Mouse (Mus musculus) forebrain, embryonic 10.5 days (tissue): ENCODE measurements around the gene Gm1113. TPM values are rescaled to one million over a fixed set of nuclear protein-coding genes. Genes with fewer than 3 reads are reported as not detected.
A peak's percentile ranks its signal among the peaks of the same experiment; 100 is the strongest.

ENCODE experiments used
- DNase-seq: peaks from one replicate; pipeline ENCODE4 v3.0.0-alpha.2; 2017; ENCODE audit warnings: low spot score; ENCODE audit errors: extremely low spot score
- H3K27ac ChIP-seq: fragments of 300-500 bp; sonication (generic); 2 replicates; pipeline ENCODE4 v1.5.1; 2016; ENCODE audit warnings: mild to moderate bottlenecking
- H3K27me3 ChIP-seq: fragments of 300-500 bp; sonication (generic); 2 replicates; pipeline ENCODE4 v1.6.1; 2016; ENCODE audit warnings: mild to moderate bottlenecking; ENCODE audit not compliant: poor library complexity, severe bottlenecking
- H3K36me3 ChIP-seq: fragments of 300-500 bp; sonication (generic); replicated peaks from 2 replicates; pipeline ENCODE4 v1.6.1; 2016; ENCODE audit warnings: mild to moderate bottlenecking, moderate library complexity
- H3K4me1 ChIP-seq: fragments of 300-500 bp; sonication (generic); 2 replicates; pipeline ENCODE4 v1.6.1; 2016
- H3K4me3 ChIP-seq: fragments of 300-500 bp; sonication (generic); 2 replicates; pipeline ENCODE4 v1.5.1; 2016; ENCODE audit warnings: mild to moderate bottlenecking, moderate library complexity
- H3K9me3 ChIP-seq: fragments of 300-500 bp; sonication (generic); 2 replicates; pipeline ENCODE4 v1.6.1; 2016; ENCODE audit warnings: mild to moderate bottlenecking, moderate library complexity
- WGBS: fragments of 180-500 bp; shearing (Covaris S2); methylation state at CpG from one replicate; pipeline ENCODE4 v1.1.7; 2016; 5-methylcytosine and 5-hydroxymethylcytosine counted together
- polyA plus RNA-seq: library from polyadenylated mRNA; unstranded; fragments of >200 nt; fragmentation: Nextera tagmentation; extraction: Ambion mirVana; gene quantifications from 2 replicates; pipeline ENCODE4 v1.2.1, GENCODE M21; 2016

The Gm1113 gene
- polyA plus RNA-seq, 1 experiment from 2014 or later, result not detected

DNA sequence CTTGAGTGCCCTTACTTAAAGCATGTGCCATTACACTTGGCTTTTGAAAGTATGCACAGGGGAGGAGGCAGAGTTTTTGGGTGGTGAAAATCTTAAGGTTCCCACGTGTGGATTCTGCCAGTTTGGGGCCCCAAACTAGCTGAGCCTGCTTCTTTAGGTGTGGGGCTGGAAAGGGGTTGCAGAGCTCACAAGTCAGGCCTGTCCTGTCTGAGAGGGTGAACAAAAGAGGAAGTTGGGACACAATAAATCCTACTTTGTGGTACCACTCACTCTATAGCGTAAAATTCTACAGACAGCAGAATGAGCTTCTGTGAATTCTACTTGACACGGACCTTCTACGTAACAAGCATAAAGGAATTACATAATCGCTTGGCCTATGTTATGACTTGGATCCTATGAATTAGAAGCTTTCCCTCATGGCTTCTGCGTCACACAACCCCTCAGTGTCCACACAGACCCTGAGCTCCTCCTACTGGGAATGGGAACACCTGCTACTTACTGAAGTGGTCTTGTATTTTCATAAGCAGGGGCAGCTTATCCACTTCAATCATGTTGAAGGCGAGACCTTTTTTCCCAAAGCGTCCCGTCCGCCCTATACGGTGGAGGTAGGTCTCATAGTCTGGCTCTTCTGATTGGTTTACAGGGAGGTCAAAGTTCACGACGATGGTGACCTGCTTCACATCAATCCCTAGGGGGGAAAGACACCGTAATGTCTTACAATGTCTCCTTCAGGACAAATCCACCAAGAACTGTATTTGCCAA lies 25.2 kb upstream of the Gm1113 start:
- Histone ChIP-seq H3K4me3 (no peak overlapping the region), H3K27me3 (no peaks in the 10 kb centered on the region), H3K4me1 (peaks cover 7% of the 10 kb centered on the region), H3K36me3 (no peaks in the 10 kb centered on the region), H3K27ac (no peak overlapping the region), H3K9me3 (no peaks in the 10 kb centered on the region)
- WGBS, result 90% methylated on average over 14 of the region's 14 CpGs
- DNase-seq, result no peak

DNA sequence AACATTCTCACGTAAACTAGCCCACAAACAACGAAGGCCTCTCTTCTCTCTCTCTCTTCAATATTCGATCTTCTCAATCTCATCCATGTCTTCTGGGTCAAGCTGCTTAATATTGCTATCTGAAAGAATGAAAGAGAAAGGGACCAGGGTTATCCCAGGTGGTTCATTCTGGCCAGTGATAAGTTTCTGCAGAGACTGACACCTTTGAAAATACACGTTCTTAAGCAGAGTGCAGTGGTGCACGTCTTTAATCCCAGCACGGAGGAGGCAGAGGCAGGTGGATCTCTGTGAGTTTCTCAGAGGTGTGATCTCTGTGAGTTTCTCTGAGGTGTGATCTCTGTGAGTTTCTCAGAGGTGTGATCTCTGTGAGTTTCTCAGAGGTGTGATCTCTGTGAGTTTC lies 23.9 kb upstream of the Gm1113 start:
- DNase-seq, result no peak
- no peak overlapping the region for H3K27ac ChIP-seq
- H3K27me3 ChIP-seq, result no peaks in the 10 kb centered on the region
- no peak overlapping the region for H3K4me3 ChIP-seq
- peaks cover 17% of the 10 kb centered on the region for H3K4me1 ChIP-seq
- no peaks in the 10 kb centered on the region for H3K36me3 ChIP-seq
- H3K9me3 ChIP-seq, result no peaks in the 10 kb centered on the region
- WGBS, result 72% methylated on average over 6 of the region's 6 CpGs

DNA sequence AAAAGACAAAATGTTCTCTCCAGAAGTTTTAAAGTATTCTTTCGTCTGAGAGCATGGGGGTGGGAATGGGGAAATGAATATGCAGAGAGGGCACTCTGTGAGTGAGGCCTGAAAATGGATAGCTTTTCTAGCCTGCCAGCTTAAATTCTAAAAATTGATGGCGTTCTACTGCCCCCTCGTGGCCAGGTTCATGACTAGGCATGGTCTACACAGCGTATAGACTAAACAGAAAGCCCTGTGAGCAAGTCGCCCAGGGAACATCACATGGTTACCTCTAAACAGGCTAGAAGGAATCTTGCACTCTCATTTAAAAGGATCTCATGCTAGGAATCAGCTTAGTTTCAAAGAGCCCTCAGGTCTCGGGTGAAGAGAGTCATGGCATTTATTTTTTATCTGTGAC lies 23.4 kb upstream of the Gm1113 start:
- no peak overlapping the region for H3K27ac ChIP-seq
- DNase-seq, result peak; percentile 83
- no peaks in the 10 kb centered on the region for H3K9me3 ChIP-seq
- peaks cover 17% of the 10 kb centered on the region for H3K4me1 ChIP-seq
- no peak overlapping the region for H3K4me3 ChIP-seq
- H3K27me3 ChIP-seq, result no peaks in the 10 kb centered on the region
- H3K36me3 ChIP-seq, result no peaks in the 10 kb centered on the region
- 10% methylated on average over 6 of the region's 6 CpGs for WGBS

DNA sequence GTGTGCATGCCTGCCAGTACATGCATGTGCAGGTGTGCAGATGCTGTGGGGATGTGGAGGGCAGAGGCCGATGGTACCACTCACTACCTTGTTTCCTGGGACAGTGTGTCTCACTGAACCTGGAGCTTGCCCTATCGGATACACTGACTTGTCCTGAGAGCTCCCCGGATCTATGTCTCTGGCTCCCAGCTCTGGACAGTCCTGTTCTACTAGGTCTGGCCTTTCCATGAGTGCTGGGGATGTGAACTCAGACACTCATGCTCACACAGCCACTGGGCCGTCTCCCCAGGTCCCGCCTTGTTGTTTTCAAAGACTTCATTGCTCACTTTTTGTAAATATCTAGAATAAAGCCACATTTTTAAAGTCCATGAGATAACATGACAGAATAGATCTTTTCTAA lies 23.0 kb upstream of the Gm1113 start:
- H3K4me1 ChIP-seq, result peaks cover 17% of the 10 kb centered on the region
- DNase-seq, result no peak
- no peaks in the 10 kb centered on the region for H3K9me3 ChIP-seq
- H3K27me3 ChIP-seq, result no peaks in the 10 kb centered on the region
- no peak overlapping the region for H3K27ac ChIP-seq
- no peaks in the 10 kb centered on the region for H3K36me3 ChIP-seq
- WGBS, result 83% methylated on average over 5 of the region's 5 CpGs
- no peak overlapping the region for H3K4me3 ChIP-seq

DNA sequence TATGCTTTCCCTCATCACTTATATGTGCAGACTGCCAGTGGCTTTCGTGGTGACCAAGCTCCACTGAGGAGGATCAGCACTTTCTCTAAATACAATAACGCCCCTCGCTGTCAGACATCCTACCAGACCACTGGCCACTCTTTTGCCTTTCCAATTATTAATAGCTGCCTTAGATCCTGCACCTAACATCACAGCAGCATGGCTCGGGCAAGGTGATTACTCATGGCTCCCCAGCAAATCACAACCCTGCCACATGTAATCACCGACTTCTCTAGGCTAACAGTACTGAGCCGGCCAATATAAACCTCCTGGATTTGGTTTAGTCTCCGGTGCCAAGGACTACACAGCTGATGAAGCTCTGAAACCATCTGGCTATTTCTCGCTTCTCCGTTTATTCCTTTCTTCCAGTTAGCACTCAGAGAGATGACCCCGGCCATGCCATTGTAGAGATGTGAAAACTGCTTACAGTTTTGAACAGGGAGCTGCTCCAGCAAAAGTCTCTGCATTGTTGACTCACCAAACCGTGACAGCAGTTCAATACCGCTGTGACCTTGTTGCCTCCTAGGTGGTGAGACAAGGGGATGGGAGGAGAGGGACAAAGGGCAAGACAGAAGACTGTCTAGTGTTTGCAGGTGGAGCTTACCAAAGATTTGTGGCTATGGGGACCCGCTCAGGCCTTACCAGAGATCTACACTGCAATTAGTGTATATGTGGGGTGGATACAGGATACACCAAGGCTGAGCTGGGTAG lies 21.1 kb upstream of the Gm1113 start:
- Histone ChIP-seq H3K27ac (no peak overlapping the region), H3K4me1 (peaks cover 22% of the 10 kb centered on the region), H3K9me3 (no peaks in the 10 kb centered on the region), H3K4me3 (no peak overlapping the region), H3K36me3 (no peaks in the 10 kb centered on the region), H3K27me3 (no peaks in the 10 kb centered on the region)
- no peak for DNase-seq
- WGBS, result 89% methylated on average over 13 of the region's 13 CpGs

DNA sequence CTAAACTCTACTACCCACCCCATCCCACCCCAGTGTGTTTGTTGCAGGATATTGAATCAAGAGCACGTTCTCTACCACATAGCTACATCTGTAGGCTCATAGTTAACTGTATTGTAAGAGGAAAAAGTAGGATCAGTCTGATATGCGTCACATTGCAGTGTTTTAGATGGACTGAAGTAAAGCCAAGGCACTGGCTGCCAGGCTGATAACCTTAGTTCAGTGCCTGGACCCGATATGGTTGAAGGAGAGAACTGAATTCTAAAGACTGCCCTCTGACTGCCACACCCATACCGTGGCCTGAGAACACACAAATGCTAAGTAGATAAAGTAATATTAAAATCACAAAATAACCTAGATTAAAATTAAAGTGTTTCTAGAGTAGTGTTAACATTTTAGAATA lies 17.8 kb upstream of the Gm1113 start:
- no peaks in the 10 kb centered on the region for H3K9me3 ChIP-seq
- no peaks in the 10 kb centered on the region for H3K27me3 ChIP-seq
- 85% methylated on average over 4 of the region's 4 CpGs for WGBS
- DNase-seq, result no peak
- no peak overlapping the region for H3K4me3 ChIP-seq
- peaks cover 22% of the 10 kb centered on the region for H3K4me1 ChIP-seq
- H3K36me3 ChIP-seq, result no peaks in the 10 kb centered on the region
- no peak overlapping the region for H3K27ac ChIP-seq

DNA sequence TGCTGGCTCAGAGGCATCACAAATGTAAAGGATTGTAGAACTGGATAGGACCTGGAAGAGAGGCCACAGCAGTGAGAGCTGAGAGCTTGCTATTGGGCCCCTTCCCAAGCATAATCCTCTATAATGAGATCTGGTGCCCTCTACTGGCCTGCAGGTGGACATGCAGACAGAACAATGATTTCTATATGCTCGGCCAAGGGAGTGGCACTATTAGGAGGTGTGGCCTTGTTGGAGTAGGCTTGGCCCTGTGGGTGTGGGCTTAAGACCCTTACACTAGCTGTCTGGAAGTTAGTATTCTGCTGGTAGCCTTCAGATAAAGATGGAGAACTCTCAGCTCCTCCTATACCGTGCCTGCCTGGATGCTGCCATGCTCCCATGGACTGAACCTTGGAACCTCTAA lies 17.0 kb upstream of the Gm1113 start:
- DNase-seq, result peak; percentile 68
- 15% methylated on average over 2 of the region's 2 CpGs for WGBS
- Histone ChIP-seq H3K27ac (peak overlapping the region; percentile 40; the same call in 1 of the 2 replicates), H3K4me1 (peaks cover 28% of the 10 kb centered on the region), H3K36me3 (no peaks in the 10 kb centered on the region), H3K27me3 (no peaks in the 10 kb centered on the region), H3K9me3 (no peaks in the 10 kb centered on the region), H3K4me3 (no peak overlapping the region)

DNA sequence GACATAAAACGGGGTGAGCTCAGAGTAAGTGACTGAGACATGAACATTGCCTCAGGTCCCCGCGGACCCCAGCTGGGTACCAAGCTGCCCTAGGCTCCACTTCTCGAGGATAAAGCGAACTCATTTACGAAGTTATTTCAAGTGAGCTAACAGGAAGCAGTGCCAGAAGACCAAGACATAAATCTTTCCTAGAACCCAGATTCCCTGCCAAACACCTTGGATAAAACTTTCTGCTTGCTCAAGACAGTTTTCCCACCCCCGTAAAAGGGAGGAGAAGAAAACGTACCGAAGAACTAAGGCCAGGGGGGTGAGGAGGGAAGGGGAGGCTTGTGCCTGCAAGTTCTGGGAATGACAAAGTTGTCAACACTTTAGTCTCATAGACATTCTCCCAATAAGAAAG lies 15.2 kb upstream of the Gm1113 start:
- no peak for DNase-seq
- H3K27ac ChIP-seq, result no peak overlapping the region
- no peak overlapping the region for H3K4me3 ChIP-seq
- no peaks in the 10 kb centered on the region for H3K27me3 ChIP-seq
- 88% methylated on average over 9 of the region's 9 CpGs for WGBS
- peaks cover 29% of the 10 kb centered on the region for H3K4me1 ChIP-seq
- H3K9me3 ChIP-seq, result no peaks in the 10 kb centered on the region
- no peaks in the 10 kb centered on the region for H3K36me3 ChIP-seq

DNA sequence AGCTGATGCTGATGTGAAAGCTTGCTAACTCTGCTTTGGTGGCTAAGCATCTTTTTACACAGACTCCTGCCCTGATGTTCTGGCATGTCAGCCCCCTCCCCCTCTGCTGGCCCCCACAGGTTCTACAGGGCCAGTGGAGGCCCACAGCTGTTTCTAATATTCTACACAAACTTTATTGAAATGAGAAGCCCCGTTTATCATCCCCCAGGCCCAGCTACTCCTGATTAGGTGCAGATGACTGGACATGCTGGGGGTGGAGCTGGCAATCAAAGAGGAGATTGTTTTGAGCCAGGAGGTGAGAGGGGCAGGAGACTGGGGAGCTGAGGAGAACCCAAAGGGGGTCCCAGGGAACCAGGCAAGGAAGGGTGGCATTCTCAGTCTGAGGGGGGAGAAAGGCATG lies 11.7 kb upstream of the Gm1113 start:
- no peaks in the 10 kb centered on the region for H3K9me3 ChIP-seq
- WGBS, result 19% methylated on average over 1 of the region's 1 CpGs
- peak; percentile 47 for DNase-seq
- H3K4me3 ChIP-seq, result no peak overlapping the region
- peak overlapping the region; percentile 48; the same call in 1 of the 2 replicates for H3K27ac ChIP-seq
- H3K36me3 ChIP-seq, result no peaks in the 10 kb centered on the region
- no peaks in the 10 kb centered on the region for H3K27me3 ChIP-seq
- peaks cover 17% of the 10 kb centered on the region for H3K4me1 ChIP-seq

DNA sequence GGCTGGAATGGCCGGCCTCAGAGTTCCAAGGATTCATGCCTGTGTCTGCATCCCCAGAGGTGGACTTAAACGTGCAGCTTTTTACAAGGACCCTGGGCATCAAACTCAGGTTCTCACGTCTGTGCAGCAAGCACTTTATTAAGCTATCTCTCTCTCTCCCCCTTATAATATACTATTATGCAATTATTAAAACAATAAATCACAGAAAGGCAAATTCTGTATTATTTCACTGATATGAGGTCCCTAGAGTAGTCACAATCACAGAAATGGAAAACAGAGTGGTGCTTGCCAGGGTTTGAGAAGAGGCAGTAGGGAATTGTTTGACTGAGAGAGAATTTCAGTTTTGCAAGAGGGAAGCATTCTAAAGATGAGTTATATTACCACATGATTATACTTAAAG lies 11.1 kb upstream of the Gm1113 start:
- WGBS, result 70% methylated on average over 3 of the region's 3 CpGs

DNA sequence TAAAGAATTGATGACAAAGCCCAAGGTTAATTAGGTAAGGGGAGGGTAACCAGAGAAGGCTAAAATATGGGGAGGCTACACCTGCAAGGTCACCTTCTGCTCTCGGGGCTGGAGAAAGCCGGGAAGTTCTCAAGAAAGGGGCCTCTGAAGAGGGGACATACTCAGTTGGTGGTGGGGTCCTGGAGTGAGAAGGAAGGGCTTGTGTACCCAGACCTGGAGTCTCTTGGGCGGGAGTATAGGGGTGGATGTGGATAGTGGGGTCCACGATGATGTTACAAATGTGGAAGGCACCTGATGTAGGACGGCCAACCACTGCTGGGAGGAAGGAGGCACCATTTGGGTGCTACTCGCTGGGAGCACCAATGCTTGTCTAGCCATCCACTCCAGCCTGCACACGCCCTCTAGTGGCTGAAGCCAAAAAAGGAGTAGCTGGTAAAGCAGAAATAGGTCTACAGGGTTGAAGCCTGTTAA lies 5.9 kb upstream of the Gm1113 start:
- Histone ChIP-seq H3K4me3 (no peak overlapping the region), H3K27ac (no peak overlapping the region), H3K36me3 (no peaks in the 10 kb centered on the region), H3K9me3 (no peaks in the 10 kb centered on the region), H3K4me1 (peaks cover 33% of the 10 kb centered on the region), H3K27me3 (no peaks in the 10 kb centered on the region; the same call in 1 of the 2 replicates)
- peak; percentile 51 for DNase-seq
- 36% methylated on average over 7 of the region's 7 CpGs for WGBS

More for the DNA sequence above, 11.1 kb upstream of the Gm1113 start:
- no peaks in the 10 kb centered on the region for H3K36me3 ChIP-seq
- H3K27ac ChIP-seq, result no peak overlapping the region
- no peaks in the 10 kb centered on the region for H3K27me3 ChIP-seq
- H3K9me3 ChIP-seq, result no peaks in the 10 kb centered on the region
- peaks cover 19% of the 10 kb centered on the region for H3K4me1 ChIP-seq
- DNase-seq, result no peak
- H3K4me3 ChIP-seq, result no peak overlapping the region

DNA sequence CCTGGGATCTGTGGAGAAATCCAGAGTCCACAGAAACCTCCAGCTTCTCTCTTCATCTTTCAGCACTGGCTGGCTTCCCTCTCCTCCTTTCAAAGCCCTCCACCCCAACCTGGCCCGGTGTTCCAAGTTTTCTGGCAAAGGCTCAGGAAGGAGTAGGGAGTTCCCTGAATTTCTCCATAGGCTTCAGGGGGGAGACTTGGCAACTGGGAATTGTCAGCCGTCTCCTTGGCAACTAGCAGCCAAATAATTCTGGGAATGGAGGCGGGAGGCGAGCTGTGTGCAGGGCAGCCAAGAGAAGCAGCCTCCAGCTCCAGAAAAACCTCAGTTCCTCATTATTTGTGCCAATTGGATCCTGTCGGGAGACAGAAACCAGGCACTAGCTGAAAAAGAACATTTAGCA lies 5.5 kb upstream of the Gm1113 start:
- Histone ChIP-seq H3K4me1 (peaks cover 33% of the 10 kb centered on the region), H3K36me3 (no peaks in the 10 kb centered on the region), H3K4me3 (no peak overlapping the region), H3K27me3 (no peaks in the 10 kb centered on the region; the same call in 1 of the 2 replicates), H3K27ac (peak overlapping the region; percentile 3; the same call in 1 of the 2 replicates), H3K9me3 (no peaks in the 10 kb centered on the region)
- DNase-seq, result peak; percentile 33
- WGBS, result 37% methylated on average over 5 of the region's 5 CpGs
